Mouse (Mus musculus): ENCODE results near the gene Perp.

- TF ChIP-seq CTCF (IDR thresholded peaks at IDR 0.05; ENCODE audit: low read depth, low read length): no peak
- no peak for TF ChIP-seq POLR2A (IDR thresholded peaks at IDR 0.05; ENCODE audit: borderline replicate concordance, low read depth, low read length)
Observed at GRCm38 (mm10) chr10:18845287-18845662, 455 bp downstream of the Perp start.
